Mouse (Mus musculus) MEL (cell line): ENCODE results near the gene Rbpms2.

Source experiments
- CTCF ChIP-seq, 3 experiments: IDR thresholded peaks in 2 of 3; conservative IDR thresholded peaks in 1 of 3; 2 replicates each; pipeline ENCODE4 v1.5.1; 2011 to 2012; ENCODE audit warnings: low read length in 3 of 3, low read depth in 2 of 3, mild to moderate bottlenecking in 2 of 3, improper control_type of control experiment in 1 of 3, inconsistent platforms in 1 of 3, mixed read lengths in 1 of 3, moderate library complexity in 1 of 3; ENCODE audit not compliant: control insufficient read depth in 1 of 3, insufficient read depth in 1 of 3, poor library complexity in 1 of 3, severe bottlenecking in 1 of 3
- E2F4 ChIP-seq: IDR thresholded peaks from 2 replicates; pipeline ENCODE4 v1.6.1; 2011; ENCODE audit warnings: low read depth, low read length, improper control_type of control experiment, borderline replicate concordance
- ETS1 ChIP-seq: IDR thresholded peaks from 2 replicates; pipeline ENCODE4 v1.6.1; 2012; ENCODE audit warnings: low read depth, mild to moderate bottlenecking, inconsistent platforms, low read length, improper control_type of control experiment, moderate library complexity
- MYC ChIP-seq: IDR thresholded peaks from 2 replicates; pipeline ENCODE4 v1.6.1; 2011; ENCODE audit warnings: low read depth, mild to moderate bottlenecking, low read length, improper control_type of control experiment, moderate library complexity
- NRF1 ChIP-seq: IDR thresholded peaks from 2 replicates; pipeline ENCODE4 v1.6.1; 2014; ENCODE audit warnings: low read depth, mild to moderate bottlenecking, inconsistent platforms, low read length, improper control_type of control experiment, moderate library complexity; ENCODE audit not compliant: poor library complexity, insufficient read depth, severe bottlenecking
- POLR2AphosphoS5 ChIP-seq: IDR thresholded peaks from 2 replicates; pipeline ENCODE4 v1.6.1; 2012; ENCODE audit warnings: low read depth, borderline replicate concordance, mild to moderate bottlenecking, inconsistent platforms, low read length, moderate library complexity, mixed read lengths
- RAD21 ChIP-seq: IDR thresholded peaks from 2 replicates; pipeline ENCODE4 v1.6.1; 2011; ENCODE audit warnings: mild to moderate bottlenecking, low read depth, low read length, improper control_type of control experiment
- TBP ChIP-seq: IDR thresholded peaks from 2 replicates; pipeline ENCODE4 v1.8.0; 2011; ENCODE audit warnings: low read depth, low read length, improper control_type of control experiment
- ZC3H11A ChIP-seq: IDR thresholded peaks from 2 replicates; pipeline ENCODE4 v1.6.1; 2012; ENCODE audit warnings: low read depth, mild to moderate bottlenecking, inconsistent platforms, low read length, improper control_type of control experiment
- ZKSCAN1 ChIP-seq: IDR thresholded peaks from 2 replicates; pipeline ENCODE4 v1.6.1; 2012; ENCODE audit warnings: low read depth, mild to moderate bottlenecking, inconsistent platforms, low read length, improper control_type of control experiment, moderate library complexity

- TF ChIP-seq CTCF (IDR thresholded peaks at IDR 0.05 in 2 of 3, conservative IDR thresholded peaks at IDR 0.05 in 1 of 3; ENCODE audit: control insufficient read depth in 1 of 3, insufficient read depth in 1 of 3, low read depth in 2 of 3, low read length in 3 of 3, poor library complexity in 1 of 3, severe bottlenecking in 1 of 3) (peak; percentile 77 to 98 (median 87)), ETS1 (no peak), ZKSCAN1 (no peak), NRF1 (no peak), MYC (0 out of 2 replicates have a peak, but pooled peaks have one; percentile 11), TBP (no peak), ZC3H11A (peak; percentile 93), RAD21 (peak; percentile 93), E2F4 (no peak), POLR2AphosphoS5 (no peak)
Observed at GRCm38 (mm10) chr9:65666042-65666441, 36.6 kb downstream of the Rbpms2 start.
